Mouse (Mus musculus): Measurements from ENCODE around the gene 4930562C15Rik.

4930562C15Rik gene

DNA sequence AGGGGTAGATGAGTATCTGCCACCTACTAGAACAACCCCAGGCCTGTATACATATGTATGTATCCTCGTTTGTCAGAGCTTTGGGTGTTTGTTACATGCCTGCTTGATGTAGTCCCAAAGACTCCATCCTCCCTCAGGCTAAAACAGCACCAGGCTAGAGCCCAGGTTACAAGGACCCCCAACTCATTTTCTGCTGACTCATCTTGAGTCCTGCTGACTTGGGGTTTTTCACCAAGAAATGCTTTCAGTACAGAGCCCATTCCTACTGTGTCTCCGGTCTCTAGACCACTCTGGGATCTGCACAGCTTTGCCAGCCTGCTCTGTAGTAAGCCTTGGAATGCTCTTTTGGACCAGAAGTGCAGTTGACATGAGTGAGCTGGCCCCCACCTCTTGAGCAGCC lies 81.4 kb downstream of the 4930562C15Rik start:
- no peak for DNase-seq (ENCODE audit: low spot score in 2 of 2)

Measured in frontal cortex, postnatal 14 days (tissue).